Mouse (Mus musculus): ENCODE measurements around the gene Ctns. TPM values are rescaled to one million over a fixed set of nuclear protein-coding genes. Genes with fewer than 3 reads are reported as not detected.

The Ctns gene
- total and polyA plus RNA-seq, 2 experiments from 2014 or later: 12.7 to 17.0 TPM

- WGBS: 1% methylated on average over 73 of the region's 81 CpGs
- peak; percentile 98 for DNase-seq
Measured at GRCm38 (mm10) chr11:73176608-73177508, 22.0 kb downstream of the Ctns start, which contains the start of the genes Emc6 and Tax1bp3. TSS of gene Emc6 (minus strand) at chr11:73177037. TSS of gene Tax1bp3 (plus strand) at chr11:73177083.

GRCm38 (mm10) chr11:73176186-73176585 is 22.7 kb downstream of the Ctns start:
- DNase-seq: peak; percentile 15
- no peak for ATAC-seq

More at GRCm38 (mm10) chr11:73176608-73177508, 22.0 kb downstream of the Ctns start, which contains the start of the genes Emc6 and Tax1bp3:
- peak; percentile 98 for ATAC-seq
- Histone ChIP-seq H3K4me3 (ENCODE audit: low read depth, low read length) (peak within 1 kb of the TSS; percentile 95), H3K36me3 (ENCODE audit: insufficient read depth) (peaks cover 19% of the 10 kb centered on the region), H3K27ac (ENCODE audit: low read depth, low read length) (peak within 1 kb of the TSS; percentile 84), H3K9me3 (ENCODE audit: low read length) (no peaks in the 10 kb centered on the region), H3K9ac (peak within 1 kb of the TSS; percentile 71), H3K27me3 (ENCODE audit: insufficient read depth, low read length) (no peaks in the 10 kb centered on the region), H3K4me2 (ENCODE audit: low read depth) (peak within 1 kb of the TSS; percentile 67), H3K4me1 (ENCODE audit: insufficient read depth) (peaks cover 20% of the 10 kb centered on the region)
- no peak for TF ChIP-seq CTCF (IDR thresholded peaks at IDR 0.05; ENCODE audit: low read depth)

GRCm38 (mm10) chr11:73175612-73176011 is 23.2 kb downstream of the Ctns start:
- Histone ChIP-seq H3K36me3 (ENCODE audit: insufficient read depth) (peaks cover 24% of the 10 kb centered on the region), H3K4me3 (ENCODE audit: low read depth, low read length) (peak overlapping the region; percentile 95), H3K27ac (ENCODE audit: low read depth, low read length) (no peak overlapping the region), H3K27me3 (ENCODE audit: insufficient read depth, low read length) (no peaks in the 10 kb centered on the region), H3K4me1 (ENCODE audit: insufficient read depth) (peaks cover 20% of the 10 kb centered on the region), H3K9ac (peak overlapping the region; percentile 71; the same call in 1 of the 2 replicates), H3K9me3 (ENCODE audit: low read length) (no peaks in the 10 kb centered on the region), H3K4me2 (ENCODE audit: low read depth) (peak overlapping the region; percentile 62)
- DNase-seq: no peak
- ATAC-seq: no peak
- 52% methylated on average over 8 of the region's 8 CpGs for WGBS
- no peak for TF ChIP-seq CTCF (IDR thresholded peaks at IDR 0.05; ENCODE audit: low read depth)

More at GRCm38 (mm10) chr11:73176186-73176585, 22.7 kb downstream of the Ctns start:
- H3K4me1 ChIP-seq (ENCODE audit: insufficient read depth): peaks cover 20% of the 10 kb centered on the region
- H3K36me3 ChIP-seq (ENCODE audit: insufficient read depth): peaks cover 23% of the 10 kb centered on the region
- peak overlapping the region; percentile 84 for H3K27ac ChIP-seq (ENCODE audit: low read depth, low read length)
- H3K27me3 ChIP-seq (ENCODE audit: insufficient read depth, low read length): no peaks in the 10 kb centered on the region
- peak overlapping the region; percentile 62 for H3K4me2 ChIP-seq (ENCODE audit: low read depth)
- H3K9ac ChIP-seq: peak overlapping the region; percentile 71
- H3K9me3 ChIP-seq (ENCODE audit: low read length): no peaks in the 10 kb centered on the region
- peak overlapping the region; percentile 95 for H3K4me3 ChIP-seq (ENCODE audit: low read depth, low read length)
- under 1% methylated on average over 15 of the region's 15 CpGs for WGBS
- no peak for TF ChIP-seq CTCF (IDR thresholded peaks at IDR 0.05; ENCODE audit: low read depth)

GRCm38 (mm10) chr11:73172186-73172585 is 26.7 kb downstream of the Ctns start:
- no peak for ATAC-seq
- Histone ChIP-seq H3K9ac (no peak overlapping the region), H3K4me1 (ENCODE audit: insufficient read depth) (peaks cover 10% of the 10 kb centered on the region), H3K9me3 (ENCODE audit: low read length) (no peaks in the 10 kb centered on the region), H3K4me2 (ENCODE audit: low read depth) (no peak overlapping the region), H3K36me3 (ENCODE audit: insufficient read depth) (peaks cover 24% of the 10 kb centered on the region), H3K4me3 (ENCODE audit: low read depth, low read length) (no peak overlapping the region), H3K27ac (ENCODE audit: low read depth, low read length) (no peak overlapping the region), H3K27me3 (ENCODE audit: insufficient read depth, low read length) (no peaks in the 10 kb centered on the region)
- DNase-seq: no peak
- WGBS: 56% methylated on average over 5 of the region's 5 CpGs
- TF ChIP-seq CTCF (IDR thresholded peaks at IDR 0.05; ENCODE audit: low read depth): no peak

GRCm38 (mm10) chr11:73169231-73169630 is 29.6 kb downstream of the Ctns start:
- Histone ChIP-seq H3K4me3 (ENCODE audit: low read depth, low read length) (no peak overlapping the region), H3K27ac (ENCODE audit: low read depth, low read length) (no peak overlapping the region), H3K9me3 (ENCODE audit: low read length) (no peaks in the 10 kb centered on the region), H3K27me3 (ENCODE audit: insufficient read depth, low read length) (no peaks in the 10 kb centered on the region), H3K4me2 (ENCODE audit: low read depth) (no peak overlapping the region), H3K9ac (no peak overlapping the region), H3K4me1 (ENCODE audit: insufficient read depth) (no peaks in the 10 kb centered on the region), H3K36me3 (ENCODE audit: insufficient read depth) (peaks cover 17% of the 10 kb centered on the region; the same call in 1 of the 2 replicates)
- peak; percentile 49 for DNase-seq
- 47% methylated on average over 4 of the region's 4 CpGs for WGBS
- TF ChIP-seq CTCF (IDR thresholded peaks at IDR 0.05; ENCODE audit: low read depth): peak; percentile 77
- peak; percentile 80 for ATAC-seq

- H3K9me3 ChIP-seq (ENCODE audit: low read length): no peaks in the 10 kb centered on the region
- no peak for ATAC-seq
- 86% methylated on average over 6 of the region's 6 CpGs for WGBS
Measured at GRCm38 (mm10) chr11:73168576-73168975, 30.3 kb downstream of the Ctns start.

GRCm38 (mm10) chr11:73168071-73168470 is 30.8 kb downstream of the Ctns start:
- WGBS: 82% methylated on average over 8 of the region's 8 CpGs
- peaks cover 9% of the 10 kb centered on the region; the same call in 1 of the 2 replicates for H3K36me3 ChIP-seq (ENCODE audit: insufficient read depth)
- no peaks in the 10 kb centered on the region for H3K9me3 ChIP-seq (ENCODE audit: low read length)
- no peak for DNase-seq
- ATAC-seq: no peak
- no peak for TF ChIP-seq CTCF (IDR thresholded peaks at IDR 0.05; ENCODE audit: low read depth)
- H3K4me1 ChIP-seq (ENCODE audit: insufficient read depth): no peaks in the 10 kb centered on the region
- no peak overlapping the region for H3K27ac ChIP-seq (ENCODE audit: low read depth, low read length)
- no peak overlapping the region for H3K4me3 ChIP-seq (ENCODE audit: low read depth, low read length)
- H3K27me3 ChIP-seq (ENCODE audit: insufficient read depth, low read length): no peaks in the 10 kb centered on the region
- H3K4me2 ChIP-seq (ENCODE audit: low read depth): no peak overlapping the region
- no peak overlapping the region for H3K9ac ChIP-seq

More at GRCm38 (mm10) chr11:73168576-73168975, 30.3 kb downstream of the Ctns start:
- peaks cover 11% of the 10 kb centered on the region; the same call in 1 of the 2 replicates for H3K36me3 ChIP-seq (ENCODE audit: insufficient read depth)
- no peak overlapping the region for H3K4me3 ChIP-seq (ENCODE audit: low read depth, low read length)
- TF ChIP-seq CTCF (IDR thresholded peaks at IDR 0.05; ENCODE audit: low read depth): no peak
- H3K4me2 ChIP-seq (ENCODE audit: low read depth): no peak overlapping the region
- no peaks in the 10 kb centered on the region for H3K4me1 ChIP-seq (ENCODE audit: insufficient read depth)
- no peak overlapping the region for H3K27ac ChIP-seq (ENCODE audit: low read depth, low read length)
- no peak overlapping the region for H3K9ac ChIP-seq
- H3K27me3 ChIP-seq (ENCODE audit: insufficient read depth, low read length): no peaks in the 10 kb centered on the region
- DNase-seq: no peak
